Mouse (Mus musculus) neural tube, embryonic 15.5 days (tissue): Measurements from ENCODE around the gene Igtp. TPM values are rescaled to one million over a fixed set of nuclear protein-coding genes. Genes with fewer than 3 reads are reported as not detected.

Experiments
- ATAC-seq: fragments of 200-750 bp; cut with Nextera tagmentation; 2 replicates; pipeline ENCODE4 v1.8.0; 2017; ENCODE audit warnings: mild to moderate bottlenecking, moderate TSS enrichment, moderate library complexity; ENCODE audit not compliant: low FRiP score
- H3K27ac ChIP-seq: fragments of 300-500 bp; sonication (generic); replicated peaks from 2 replicates; pipeline ENCODE4 v1.5.1; 2015; ENCODE audit warnings: mild to moderate bottlenecking, inconsistent platforms
- H3K27me3 ChIP-seq: fragments of 300-500 bp; sonication (generic); replicated peaks from 2 replicates; pipeline ENCODE4 v1.6.1; 2015; ENCODE audit warnings: inconsistent platforms
- H3K36me3 ChIP-seq: fragments of 300-500 bp; sonication (generic); 2 replicates; pipeline ENCODE4 v1.6.1; 2015; ENCODE audit warnings: inconsistent platforms
- H3K4me1 ChIP-seq: fragments of 300-500 bp; sonication (generic); 2 replicates; pipeline ENCODE4 v1.6.1; 2015; ENCODE audit warnings: inconsistent platforms
- H3K4me2 ChIP-seq: fragments of 300-500 bp; sonication (generic); 2 replicates; pipeline ENCODE4 v1.6.1; 2015; ENCODE audit warnings: inconsistent platforms, mild to moderate bottlenecking, moderate library complexity
- H3K4me3 ChIP-seq: fragments of 300-500 bp; sonication (generic); replicated peaks from 2 replicates; pipeline ENCODE4 v1.5.1; 2015; ENCODE audit warnings: mild to moderate bottlenecking, inconsistent platforms
- H3K9ac ChIP-seq: fragments of 300-500 bp; sonication (generic); replicated peaks from 2 replicates; pipeline ENCODE4 v1.6.1; 2015; ENCODE audit warnings: mild to moderate bottlenecking, inconsistent platforms
- H3K9me3 ChIP-seq: fragments of 300-500 bp; sonication (generic); replicated peaks from 2 replicates; pipeline ENCODE4 v1.6.1; 2016; ENCODE audit warnings: inconsistent platforms
- WGBS: fragments of 180-500 bp; shearing (Covaris S2); methylation state at CpG from one replicate; pipeline ENCODE4 v1.1.7; 2015; ENCODE audit warnings: mixed read lengths; 5-methylcytosine and 5-hydroxymethylcytosine counted together
- polyA plus RNA-seq: library from polyadenylated mRNA; unstranded; fragments of >200 nt; fragmentation: Nextera tagmentation; extraction: Ambion mirVana; gene quantifications from 2 replicates; pipeline ENCODE4 v1.2.1, GENCODE M21; 2015

Igtp gene
- polyA plus RNA-seq, 1 experiment from 2014 or later, result 2.4 TPM

DNA sequence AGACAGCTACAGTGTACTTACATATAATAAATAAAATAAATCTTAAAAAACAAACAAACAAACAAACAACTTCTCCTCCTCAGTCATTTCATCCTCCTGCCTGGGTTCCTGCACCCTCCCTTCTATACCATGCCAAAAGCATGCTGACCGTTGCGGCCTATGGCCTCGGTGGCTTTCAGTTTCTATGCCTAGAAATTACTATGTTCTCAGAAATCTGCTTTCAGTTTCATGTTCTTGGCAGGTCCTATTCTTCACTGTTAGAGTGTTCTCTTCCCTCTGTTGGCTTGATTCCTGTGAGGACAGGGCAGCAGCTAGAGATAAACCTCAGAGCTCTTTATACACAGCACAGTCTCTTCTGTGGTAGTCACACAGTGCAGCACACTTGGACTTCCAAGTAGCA is 15.8 kb upstream of the Igtp start:
- Histone ChIP-seq H3K9ac (no peak overlapping the region), H3K36me3 (peaks cover 8% of the 10 kb centered on the region), H3K4me1 (no peaks in the 10 kb centered on the region), H3K9me3 (no peaks in the 10 kb centered on the region), H3K4me2 (no peak overlapping the region), H3K27ac (no peak overlapping the region), H3K27me3 (no peaks in the 10 kb centered on the region), H3K4me3 (no peak overlapping the region)
- ATAC-seq, result no peak
- 95% methylated on average over 3 of the region's 3 CpGs for WGBS

DNA sequence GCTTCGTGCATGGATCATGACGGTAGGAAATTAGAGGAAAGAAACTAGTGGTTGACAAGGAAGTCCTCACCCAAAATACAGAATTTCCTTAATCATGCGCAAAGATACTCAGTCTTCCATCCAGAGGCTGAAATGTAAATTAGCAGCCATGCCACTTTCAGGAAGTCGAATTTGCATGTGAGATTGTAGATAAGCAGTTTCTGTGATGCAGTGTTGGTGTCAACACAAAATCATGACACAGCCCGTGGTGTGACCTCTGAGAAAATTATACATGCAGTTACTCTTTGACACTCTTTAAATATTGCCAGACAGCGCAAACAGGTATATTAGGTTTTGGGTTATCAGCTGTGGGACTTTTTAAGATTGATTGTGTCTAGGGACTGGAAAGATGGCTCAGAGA is 9.7 kb upstream of the Igtp start:
- Histone ChIP-seq H3K4me1 (no peaks in the 10 kb centered on the region), H3K9me3 (no peaks in the 10 kb centered on the region), H3K4me2 (no peak overlapping the region), H3K36me3 (no peaks in the 10 kb centered on the region), H3K9ac (no peak overlapping the region), H3K27ac (no peak overlapping the region), H3K4me3 (no peak overlapping the region), H3K27me3 (no peaks in the 10 kb centered on the region)
- ATAC-seq, result no peak
- 91% methylated on average over 6 of the region's 6 CpGs for WGBS

DNA sequence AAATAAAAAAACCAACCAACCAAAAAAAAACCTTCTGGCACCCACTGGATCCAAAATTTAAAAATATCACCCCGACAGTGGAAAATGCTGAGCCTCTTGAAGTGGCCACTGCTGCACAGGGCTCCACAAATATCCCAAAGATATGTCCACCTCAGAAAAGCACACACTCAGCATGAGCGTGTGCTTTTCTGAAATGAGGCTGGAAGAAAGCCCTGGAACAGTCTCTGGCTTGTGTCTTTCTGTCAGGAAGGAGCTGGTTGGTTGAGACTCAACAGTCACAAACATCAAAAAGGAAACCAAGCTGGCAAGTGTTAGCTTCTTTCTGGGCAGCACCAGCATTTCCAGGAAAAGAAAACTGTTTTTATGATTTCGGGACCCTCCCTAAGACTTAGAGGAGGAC is 6.0 kb upstream of the Igtp start:
- Histone ChIP-seq H3K9me3 (no peaks in the 10 kb centered on the region), H3K27me3 (no peaks in the 10 kb centered on the region), H3K36me3 (no peaks in the 10 kb centered on the region), H3K9ac (no peak overlapping the region), H3K4me3 (no peak overlapping the region), H3K4me1 (no peaks in the 10 kb centered on the region), H3K4me2 (no peak overlapping the region), H3K27ac (no peak overlapping the region)
- 87% methylated on average over 3 of the region's 3 CpGs for WGBS
- no peak for ATAC-seq

DNA sequence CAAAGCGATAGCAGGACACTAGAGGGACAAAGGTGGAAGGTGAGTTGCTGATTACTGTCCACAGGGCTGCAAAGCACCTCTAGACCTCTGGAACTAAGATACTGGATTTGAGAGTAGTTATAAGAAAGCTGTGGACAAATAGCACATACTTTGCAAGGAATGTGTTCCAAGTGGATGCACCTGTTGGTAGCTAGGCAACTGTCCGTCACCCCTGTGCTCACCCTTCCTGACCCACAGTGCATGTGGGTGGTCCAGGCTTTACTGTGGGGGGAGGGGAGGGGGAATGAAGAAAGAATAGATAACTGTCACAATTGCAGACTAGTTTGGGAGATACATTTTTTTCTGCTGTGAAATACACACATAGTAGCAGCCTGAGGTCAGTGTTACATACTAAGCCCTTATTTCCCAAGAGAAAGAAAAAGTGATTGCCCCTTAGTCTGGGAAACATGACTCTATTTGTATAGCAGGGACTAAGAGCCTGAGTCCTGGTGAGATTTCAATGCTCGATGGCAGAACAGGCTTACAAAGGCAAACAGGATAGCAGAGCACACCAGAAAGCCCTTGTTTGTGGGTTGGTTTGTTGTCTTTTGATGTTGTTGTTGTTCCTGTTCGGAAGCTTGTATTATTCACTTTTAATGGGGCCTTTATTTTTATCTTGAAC is 5.4 kb upstream of the Igtp start:
- 51% methylated on average over 4 of the region's 4 CpGs for WGBS
- Histone ChIP-seq H3K9me3 (no peaks in the 10 kb centered on the region), H3K27ac (no peak overlapping the region), H3K9ac (no peak overlapping the region), H3K4me3 (no peak overlapping the region), H3K4me1 (peaks cover under 1% of the 10 kb centered on the region; the same call in 1 of the 2 replicates), H3K36me3 (no peaks in the 10 kb centered on the region), H3K4me2 (no peak overlapping the region), H3K27me3 (no peaks in the 10 kb centered on the region)
- no peak for ATAC-seq

DNA sequence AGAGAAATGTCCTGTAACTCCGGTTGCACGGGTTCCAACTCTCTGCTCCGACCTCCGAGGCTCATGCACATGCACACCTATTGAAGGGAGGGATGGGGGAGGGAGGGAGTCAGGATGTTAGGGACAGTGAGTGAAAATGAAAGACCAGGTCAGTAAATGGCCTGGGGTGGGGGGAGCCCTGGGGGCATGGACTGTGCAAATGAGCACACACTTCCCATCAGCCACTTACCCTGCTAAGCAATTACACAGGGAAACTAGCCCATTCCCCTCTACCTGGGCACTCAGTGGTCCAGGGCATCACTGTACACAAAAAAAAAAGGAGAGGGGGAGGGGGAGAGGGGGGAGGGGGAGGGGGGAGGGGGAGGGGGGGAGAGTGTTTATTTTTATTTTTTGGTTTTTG is 693 bp upstream of the Igtp start:
- ATAC-seq, result no peak
- Histone ChIP-seq H3K4me3 (no peak overlapping the region), H3K9me3 (no peaks in the 10 kb centered on the region), H3K4me2 (peak overlapping the region; percentile 64), H3K4me1 (peaks cover 3% of the 10 kb centered on the region; the same call in 1 of the 2 replicates), H3K27ac (no peak overlapping the region), H3K9ac (no peak overlapping the region), H3K36me3 (no peaks in the 10 kb centered on the region), H3K27me3 (no peaks in the 10 kb centered on the region)
- WGBS, result 81% methylated on average over 4 of the region's 4 CpGs

DNA sequence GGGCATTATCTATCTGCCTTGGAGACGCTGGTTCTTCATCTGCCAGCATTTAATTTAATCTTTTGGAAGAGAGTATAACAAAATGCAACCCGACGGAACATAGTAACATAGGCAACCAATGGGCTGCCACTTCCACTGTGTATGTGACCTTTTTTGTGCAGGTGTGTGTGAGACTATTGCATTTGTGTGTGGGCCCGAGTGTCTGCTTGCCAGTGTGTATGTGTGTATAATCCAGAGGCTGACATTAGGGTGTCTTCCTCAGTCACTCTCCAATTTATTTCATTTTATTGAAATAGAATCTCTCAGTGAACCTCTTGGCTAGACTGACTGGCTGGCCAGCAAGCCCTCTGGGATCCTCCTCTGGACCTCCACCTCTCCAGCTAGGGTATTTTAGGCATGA is 870 bp downstream of the Igtp start:
- H3K4me2 ChIP-seq, result no peak overlapping the region
- H3K27me3 ChIP-seq, result no peaks in the 10 kb centered on the region
- no peak for ATAC-seq
- H3K4me3 ChIP-seq, result no peak overlapping the region
- no peaks in the 10 kb centered on the region for H3K36me3 ChIP-seq
- H3K27ac ChIP-seq, result no peak overlapping the region
- no peak overlapping the region for H3K9ac ChIP-seq
- H3K4me1 ChIP-seq, result peaks cover 3% of the 10 kb centered on the region; the same call in 1 of the 2 replicates
- H3K9me3 ChIP-seq, result no peaks in the 10 kb centered on the region
- 90% methylated on average over 4 of the region's 4 CpGs for WGBS

DNA sequence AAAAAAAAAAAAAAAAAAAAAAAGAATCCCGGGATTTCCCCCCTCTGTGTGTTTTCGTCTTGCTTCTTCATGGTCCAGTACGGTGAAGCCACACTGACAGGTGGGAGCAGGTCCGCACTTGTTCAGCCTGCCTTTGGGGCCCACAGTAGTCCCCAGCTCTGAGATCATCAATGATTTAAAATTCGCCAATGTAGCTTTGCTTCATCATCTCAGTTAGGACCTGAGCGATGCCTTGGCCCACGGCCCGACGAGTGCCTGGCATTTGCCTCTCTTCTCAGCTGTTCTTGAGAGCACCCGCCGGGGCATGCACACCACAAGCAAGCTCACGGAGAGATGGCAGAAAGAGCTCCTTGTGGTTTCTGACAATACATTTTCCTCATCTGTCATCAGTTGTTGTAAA is 1.7 kb downstream of the Igtp start:
- Histone ChIP-seq H3K27ac (no peak overlapping the region), H3K9me3 (no peaks in the 10 kb centered on the region), H3K4me2 (no peak overlapping the region), H3K27me3 (no peaks in the 10 kb centered on the region), H3K4me3 (no peak overlapping the region), H3K36me3 (no peaks in the 10 kb centered on the region), H3K4me1 (peaks cover 3% of the 10 kb centered on the region; the same call in 1 of the 2 replicates), H3K9ac (no peak overlapping the region)
- ATAC-seq, result no peak
- WGBS, result 83% methylated on average over 12 of the region's 12 CpGs

DNA sequence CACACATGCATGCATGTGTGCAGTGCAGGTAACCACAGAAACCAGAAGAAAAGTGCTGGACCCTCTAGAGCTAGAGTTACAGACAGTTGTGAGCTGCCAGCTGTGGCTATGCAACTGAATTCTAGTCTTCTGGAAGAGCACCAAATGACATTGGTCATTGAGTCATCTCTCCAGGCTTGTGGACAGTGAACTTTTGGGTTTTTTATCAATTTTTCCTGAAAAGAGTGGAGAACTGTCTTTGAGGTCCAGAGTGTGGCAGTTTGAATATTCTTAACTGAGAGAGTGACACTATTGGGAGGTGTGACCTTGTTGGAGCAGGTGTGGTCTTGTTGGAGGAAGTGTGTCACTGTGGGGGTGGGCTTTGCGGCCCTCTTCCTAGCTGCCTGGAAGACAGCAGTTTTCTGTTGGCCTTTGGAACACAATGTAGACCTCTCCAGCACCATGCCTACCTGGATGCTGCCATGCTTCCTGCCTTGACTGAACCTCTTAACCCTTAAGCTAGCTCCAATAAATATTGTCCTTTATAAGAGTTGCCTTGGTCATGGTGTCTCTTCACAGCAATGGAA is 11.0 kb downstream of the Igtp start:
- Histone ChIP-seq H3K27ac (no peak overlapping the region), H3K4me2 (no peak overlapping the region), H3K9me3 (no peaks in the 10 kb centered on the region), H3K27me3 (no peaks in the 10 kb centered on the region), H3K4me3 (no peak overlapping the region), H3K9ac (no peak overlapping the region), H3K4me1 (peaks cover 7% of the 10 kb centered on the region), H3K36me3 (no peaks in the 10 kb centered on the region)
- 100% methylated on average over 1 of the region's 1 CpGs for WGBS
- ATAC-seq, result no peak

DNA sequence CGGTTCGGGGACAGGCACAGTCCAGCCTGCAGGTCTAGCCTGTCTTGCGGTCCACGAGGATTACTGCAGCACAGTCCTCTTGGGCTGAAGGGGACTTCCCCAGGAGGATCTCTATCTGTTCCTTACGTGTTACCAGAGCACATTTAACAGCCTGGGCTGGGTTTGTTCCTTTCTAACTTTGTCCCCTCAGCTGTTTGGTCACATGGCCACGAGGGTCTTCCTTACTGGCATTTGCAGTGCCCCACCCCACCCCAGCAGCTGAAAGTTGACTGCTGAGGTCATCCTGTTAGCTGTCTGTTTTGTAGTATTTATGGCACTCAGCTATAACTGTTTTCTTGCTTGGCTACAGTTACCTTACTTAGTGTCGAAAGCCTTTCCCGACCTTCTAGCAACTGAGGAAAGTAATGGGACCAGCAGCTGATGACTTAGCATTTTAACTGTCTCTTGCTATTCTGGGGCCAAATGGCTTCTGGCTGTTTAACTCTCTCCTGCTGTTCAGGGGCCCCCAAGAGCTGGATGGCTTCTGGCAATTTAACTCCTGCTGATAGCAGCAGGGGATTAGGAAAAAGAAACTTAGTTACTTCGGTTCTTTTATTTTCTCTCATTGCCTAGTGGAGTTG is 11.8 kb downstream of the Igtp start:
- Histone ChIP-seq H3K9ac (no peak overlapping the region), H3K4me2 (peak overlapping the region; percentile 5; the same call in 1 of the 2 replicates), H3K27ac (no peak overlapping the region), H3K36me3 (no peaks in the 10 kb centered on the region), H3K4me3 (no peak overlapping the region), H3K9me3 (no peaks in the 10 kb centered on the region), H3K4me1 (peaks cover 7% of the 10 kb centered on the region), H3K27me3 (no peaks in the 10 kb centered on the region)
- 19% methylated on average over 9 of the region's 9 CpGs for WGBS
- ATAC-seq, result no peak

DNA sequence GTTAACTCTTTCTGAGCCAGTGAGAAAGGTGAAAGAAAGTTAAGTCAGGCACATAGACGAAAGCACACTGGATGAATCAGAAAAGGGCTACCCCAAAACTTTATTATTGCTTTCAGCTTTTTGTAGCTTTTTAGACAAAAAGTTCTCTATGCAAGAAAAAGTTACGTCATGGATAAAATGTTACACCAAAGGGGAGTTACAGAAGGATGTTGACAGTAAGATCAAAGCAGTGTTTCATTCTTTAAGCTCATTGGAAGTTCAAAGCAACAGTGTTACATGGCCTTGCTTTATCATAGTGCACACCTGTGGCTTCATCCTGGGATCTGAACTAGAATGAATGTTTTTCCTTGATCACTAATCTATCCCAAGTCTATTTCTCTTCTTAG is 12.3 kb downstream of the Igtp start:
- Histone ChIP-seq H3K27me3 (no peaks in the 10 kb centered on the region), H3K4me1 (peaks cover 7% of the 10 kb centered on the region), H3K9me3 (no peaks in the 10 kb centered on the region), H3K4me3 (no peak overlapping the region), H3K9ac (no peak overlapping the region), H3K27ac (no peak overlapping the region), H3K36me3 (no peaks in the 10 kb centered on the region), H3K4me2 (no peak overlapping the region)
- WGBS, result 10% methylated on average over 2 of the region's 2 CpGs
- ATAC-seq, result no peak

DNA sequence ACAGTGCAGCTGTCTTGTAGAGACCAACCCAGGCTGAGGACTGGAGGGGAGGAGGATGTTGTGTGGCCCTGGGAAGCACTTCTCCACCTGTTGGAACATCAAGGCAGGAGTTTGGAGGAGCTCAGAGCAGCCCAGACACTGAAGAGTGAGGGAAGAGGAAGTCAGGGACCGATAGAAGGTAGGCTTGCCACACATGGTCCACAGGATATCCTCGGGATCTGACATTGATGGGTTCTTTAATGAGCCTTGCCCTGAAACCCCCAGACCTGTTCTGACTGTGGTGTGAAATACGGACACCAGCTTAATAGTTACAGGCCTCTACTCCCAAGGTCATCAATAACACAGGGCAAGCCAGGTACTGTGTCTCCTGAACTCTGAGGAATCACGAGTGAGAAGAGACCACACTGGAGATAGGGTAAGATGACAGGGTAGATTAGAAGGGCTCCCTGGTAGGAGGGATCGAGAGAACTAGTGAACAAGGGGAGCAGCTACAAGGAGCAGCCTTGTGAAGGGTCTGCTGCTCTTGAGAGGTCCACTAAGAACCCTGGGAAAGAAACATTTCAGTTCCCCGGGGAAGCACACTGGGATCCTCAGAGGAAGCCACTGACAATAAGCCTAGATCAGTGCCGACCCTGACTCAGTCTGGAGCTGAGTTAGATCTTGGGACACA is 14.5 kb downstream of the Igtp start:
- Histone ChIP-seq H3K27me3 (no peaks in the 10 kb centered on the region), H3K36me3 (no peaks in the 10 kb centered on the region), H3K27ac (no peak overlapping the region), H3K4me2 (no peak overlapping the region), H3K9me3 (no peaks in the 10 kb centered on the region), H3K4me3 (no peak overlapping the region), H3K4me1 (peaks cover 7% of the 10 kb centered on the region), H3K9ac (no peak overlapping the region)
- WGBS, result 80% methylated on average over 7 of the region's 7 CpGs
- no peak for ATAC-seq
